17 mouse cellular contexts compared by ENCODE assay signal in the genomic region with DNA sequence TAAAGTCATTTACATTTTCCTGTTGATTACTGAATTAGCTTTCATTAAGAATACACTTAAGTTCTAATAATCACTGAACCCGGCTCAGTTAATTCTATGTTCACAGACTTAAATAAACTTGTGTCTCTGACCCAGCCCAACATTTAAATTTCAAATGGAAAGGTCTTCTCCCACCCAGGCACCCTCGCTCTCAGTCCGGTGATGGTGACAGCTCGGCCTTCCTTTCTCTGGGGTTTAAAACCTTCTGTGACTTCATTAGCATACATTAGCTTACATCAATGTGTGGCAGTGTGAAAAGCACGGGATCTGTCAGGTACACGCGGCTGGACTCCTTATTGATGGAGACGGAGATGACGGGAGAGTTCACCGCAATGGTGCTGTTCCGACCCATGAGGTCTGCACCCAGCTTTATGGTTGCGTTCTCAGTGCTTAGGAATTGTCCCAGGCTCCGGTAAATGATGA.
A peak's percentile ranks its signal among the peaks of the same experiment; 100 is the strongest.
DNase-seq lines count a peak whose midpoint lies in the region; ATAC-seq and TF ChIP-seq lines count a peak whose summit lies in the region.
"Had no signal": no experiment of that assay in that cellular context is flagged by ENCODE, and none has a peak within 500 bp of the region (broad histone marks: within the 10 kb centered on the region; RNA-seq: fewer than 3 reads in every experiment).

No protein-coding gene starts in this region.

- peaks cover 31% of the 10 kb centered on the region for H3K4me1 ChIP-seq in forebrain, embryonic 12.5 days
- H3K4me1 ChIP-seq in forebrain, postnatal 0 days (ENCODE audit: insufficient read depth), result no peaks in the 10 kb centered on the region
- peaks cover 6% of the 10 kb centered on the region for H3K4me1 ChIP-seq in neural tube, embryonic 12.5 days
- peaks cover 23% of the 10 kb centered on the region for H3K4me1 ChIP-seq in midbrain, embryonic 12.5 days

- peak; percentile 47 for ATAC-seq in forebrain, embryonic 12.5 days (ENCODE audit: low FRiP score)
- ATAC-seq in forebrain, postnatal 0 days, result no peak
- ATAC-seq in neural tube, embryonic 12.5 days (ENCODE audit: low FRiP score, low read depth), result 0 out of 2 replicates have a peak, but pooled peaks have one; percentile 27
- ATAC-seq in midbrain, embryonic 12.5 days (ENCODE audit: low FRiP score, low read depth), result peak; percentile 69
- ATAC-seq: CD4-positive, CD25-positive, alpha-beta regulatory T cell, adult 4 months had no signal

- no peak for TF ChIP-seq CTCF in forebrain, postnatal 0 days (IDR thresholded peaks at IDR 0.05; ENCODE audit: low read depth)

- peak overlapping the region; percentile 46 for H3K27ac ChIP-seq in forebrain, embryonic 12.5 days
- H3K27ac ChIP-seq in forebrain, postnatal 0 days (ENCODE audit: low read depth, low read length), result no peak overlapping the region
- H3K27ac ChIP-seq in neural tube, embryonic 12.5 days, result no peak overlapping the region
- 0 out of 2 replicates have a peak overlapping the region, but pooled peaks have one; percentile 35 for H3K27ac ChIP-seq in midbrain, embryonic 12.5 days (replicated peaks)
- H3K27ac ChIP-seq: heart, embryonic 15.5 days; limb, embryonic 12.5 days; liver, embryonic 13.5 days had no signal

- no peaks in the 10 kb centered on the region for H3K9me3 ChIP-seq in forebrain, embryonic 12.5 days
- H3K9me3 ChIP-seq in forebrain, postnatal 0 days (ENCODE audit: low read length), result no peaks in the 10 kb centered on the region
- no peaks in the 10 kb centered on the region for H3K9me3 ChIP-seq in neural tube, embryonic 12.5 days
- no peaks in the 10 kb centered on the region for H3K9me3 ChIP-seq in midbrain, embryonic 12.5 days
- H3K9me3 ChIP-seq: heart, embryonic 15.5 days; limb, embryonic 12.5 days; liver, embryonic 13.5 days had no signal

- WGBS in forebrain, embryonic 12.5 days, result 41% methylated on average over 13 of the region's 13 CpGs
- 26% methylated on average over 13 of the region's 13 CpGs for WGBS in forebrain, postnatal 0 days
- 53% methylated on average over 13 of the region's 13 CpGs for WGBS in neural tube, embryonic 12.5 days
- WGBS in midbrain, embryonic 12.5 days, result 44% methylated on average over 13 of the region's 13 CpGs

- no peak overlapping the region for H3K4me3 ChIP-seq in forebrain, embryonic 12.5 days (replicated peaks)
- no peak overlapping the region for H3K4me3 ChIP-seq in forebrain, postnatal 0 days (ENCODE audit: low read depth, low read length)
- H3K4me3 ChIP-seq in neural tube, embryonic 12.5 days, result no peak overlapping the region
- no peak overlapping the region for H3K4me3 ChIP-seq in midbrain, embryonic 12.5 days
- H3K4me3 ChIP-seq: heart, embryonic 15.5 days; limb, embryonic 12.5 days; liver, embryonic 13.5 days had no signal

- H3K27me3 ChIP-seq in forebrain, embryonic 12.5 days, result no peaks in the 10 kb centered on the region
- no peaks in the 10 kb centered on the region for H3K27me3 ChIP-seq in forebrain, postnatal 0 days (ENCODE audit: insufficient read depth, low read length)
- H3K27me3 ChIP-seq in neural tube, embryonic 12.5 days (replicated peaks), result no peaks in the 10 kb centered on the region
- no peaks in the 10 kb centered on the region for H3K27me3 ChIP-seq in midbrain, embryonic 12.5 days
- H3K27me3 ChIP-seq: heart, embryonic 15.5 days; limb, embryonic 12.5 days; liver, embryonic 13.5 days had no signal

- DNase-seq in forebrain, postnatal 0 days, result no peak
- no peak for DNase-seq in neural tube, embryonic 10.5 days (ENCODE audit: extremely low spot score, low spot score)
- DNase-seq in gastrocnemius, postnatal 25 days, result no peak
- no peak for DNase-seq in lung, postnatal 25 days (ENCODE audit: low spot score)
- DNase-seq in MN1 (ENCODE audit: low spot score), result no peak
- DNase-seq: cerebellum, adult 8-10 months; kidney, adult 11 months; liver, embryonic 13.5 days; lung, embryonic 14.5 days; thymus, adult 2 months had no signal

- H3K4me2 ChIP-seq in forebrain, embryonic 12.5 days, result no peak overlapping the region
- H3K4me2 ChIP-seq in forebrain, postnatal 0 days (ENCODE audit: low read depth), result no peak overlapping the region
- no peak overlapping the region for H3K4me2 ChIP-seq in neural tube, embryonic 12.5 days (replicated peaks)
- peak overlapping the region; percentile 11; the same call in 1 of the 2 replicates for H3K4me2 ChIP-seq in midbrain, embryonic 12.5 days (replicated peaks)
- H3K4me2 ChIP-seq: heart, embryonic 15.5 days; limb, embryonic 12.5 days; liver, embryonic 13.5 days; lung, embryonic 14.5 days had no signal

- peaks cover 34% of the 10 kb centered on the region for H3K36me3 ChIP-seq in forebrain, embryonic 12.5 days (replicated peaks)
- H3K36me3 ChIP-seq in forebrain, postnatal 0 days (ENCODE audit: insufficient read depth), result peaks cover 20% of the 10 kb centered on the region
- H3K36me3 ChIP-seq in neural tube, embryonic 12.5 days, result peaks cover 33% of the 10 kb centered on the region
- peaks cover 37% of the 10 kb centered on the region for H3K36me3 ChIP-seq in midbrain, embryonic 12.5 days
- H3K36me3 ChIP-seq: G1E had no signal

- H3K9ac ChIP-seq in forebrain, embryonic 12.5 days, result no peak overlapping the region
- H3K9ac ChIP-seq in forebrain, postnatal 0 days, result no peak overlapping the region
- no peak overlapping the region for H3K9ac ChIP-seq in neural tube, embryonic 12.5 days
- H3K9ac ChIP-seq in midbrain, embryonic 12.5 days (replicated peaks), result no peak overlapping the region
- H3K9ac ChIP-seq: heart, embryonic 15.5 days; limb, embryonic 12.5 days; liver, embryonic 13.5 days; lung, embryonic 14.5 days had no signal

Comparison
In these comparisons a context has a peak if more than half of its experiments do, and no peak if none do; other contexts are left out.
1. H3K27ac ChIP-seq: peak in forebrain, embryonic 12.5 days (single experiment) and midbrain, embryonic 12.5 days (single experiment); none in forebrain, postnatal 0 days (single experiment) and neural tube, embryonic 12.5 days (single experiment).